Mouse (Mus musculus) cortical plate, adult 2 months (tissue): Measurements from ENCODE around the gene Galnt2.

Experiments used
- CTCF ChIP-seq: fragments of 200-500 bp; IDR thresholded peaks from 2 replicates; pipeline ENCODE4 v1.5.1; 2011; ENCODE audit warnings: mild to moderate bottlenecking, control low read depth, low read length; ENCODE audit not compliant: insufficient read depth; ENCODE audit errors: extremely low read depth
- POLR2A ChIP-seq: fragments of 200-500 bp; IDR thresholded peaks from 2 replicates; pipeline ENCODE4 v1.6.1; 2011; ENCODE audit warnings: mild to moderate bottlenecking, low read length, control low read depth; ENCODE audit not compliant: insufficient read depth; ENCODE audit errors: extremely low read depth

- no peak for TF ChIP-seq CTCF
- no peak for TF ChIP-seq POLR2A
Observed at GRCm38 (mm10) chr8:124235536-124235935, 4.3 kb downstream of the Galnt2 start.
